Mouse (Mus musculus): ENCODE data around the gene Hmgn2. TPM values are rescaled to one million over a fixed set of nuclear protein-coding genes. Genes with fewer than 3 reads are reported as not detected.

The Hmgn2 gene
- total RNA-seq (2012; rRNA removed) (125 and 131 TPM in 2 replicates), polyA plus RNA-seq (2012; ENCODE audit: insufficient read depth in 1 of 2, insufficient read length in 2 of 2, low read depth in 1 of 2, low replicate concordance in 2 of 2, missing spikeins in 1 of 2) (100 to 1,000 TPM; 186 to 230 TPM)

GRCm38 (mm10) chr4:133968150-133968921 lies at the start of gene Hmgn2:
TSS of gene Hmgn2 (minus strand) at chr4:133968650.
- Histone ChIP-seq H3K4me3 (ENCODE audit: control insufficient read depth in 1 of 2, insufficient read depth in 1 of 2, low read depth in 2 of 2, low read length in 2 of 2) (peak within 1 kb of the TSS; percentile 61 to 86), H3K9ac (ENCODE audit: control insufficient read depth, low read depth, low read length, poor library complexity, severe bottlenecking) (peak within 1 kb of the TSS; percentile 99), H3K9me3 (replicated peaks; ENCODE audit: insufficient read depth, low read length) (no peaks in the 10 kb centered on the region), H3K79me2 (ENCODE audit: control insufficient read depth, insufficient read depth, low read length, poor library complexity) (peaks cover 11% of the 10 kb centered on the region), H3K36me3 (ENCODE audit: control insufficient read depth in 1 of 2, insufficient read depth in 2 of 2, low read length in 2 of 2) (peaks cover 5 to 14% of the 10 kb centered on the region in 2 experiments; a peak in 3 of 4 replicates), H3K27ac (ENCODE audit: control insufficient read depth, low read depth, low read length) (peak within 1 kb of the TSS; percentile 93), H3K27me3 (ENCODE audit: control insufficient read depth in 1 of 2, insufficient read depth in 2 of 2, low read length in 2 of 2) (no peaks in the 10 kb centered on the region), H3K4me1 (ENCODE audit: control insufficient read depth in 1 of 2, insufficient read depth in 2 of 2, low read length in 2 of 2) (peaks cover 0 to 8% of the 10 kb centered on the region in 2 experiments; a peak in 1 of 4 replicates)
- peak; percentile 81 for DNase-seq (ENCODE audit: low read depth, low spot score)
- TF ChIP-seq USF2 (IDR thresholded peaks at IDR 0.05; ENCODE audit: borderline replicate concordance in 1 of 2, insufficient read depth in 1 of 2, low read depth in 1 of 2, low read length in 2 of 2) (no peak), RAD21 (IDR thresholded peaks at IDR 0.05; ENCODE audit: low read depth, low read length) (no peak), MYB (IDR thresholded peaks at IDR 0.05; ENCODE audit: low read depth, low read length) (no peak), ZNF384 (IDR thresholded peaks at IDR 0.05; ENCODE audit: low read depth, low read length) (no peak), ETS1 (IDR thresholded peaks at IDR 0.05; ENCODE audit: low read depth, low read length) (no peak), POLR2A (IDR thresholded peaks at IDR 0.05; ENCODE audit: control insufficient read depth in 1 of 2, insufficient read depth in 1 of 2, low read depth in 1 of 2, low read length in 2 of 2, poor library complexity in 1 of 2) (peak in 1 of 2 experiments; percentile 34; a peak in 2 of 4 replicates), GABPA (IDR thresholded peaks at IDR 0.05; ENCODE audit: low read depth, low read length) (no peak), UBTF (IDR thresholded peaks at IDR 0.05; ENCODE audit: borderline replicate concordance, insufficient read depth, low read depth, low read length) (peak; percentile 39; the same call in 1 of the 2 replicates), E2F4 (IDR thresholded peaks at IDR 0.05; ENCODE audit: borderline replicate concordance, low read depth, low read length) (no peak), CHD2 (IDR thresholded peaks at IDR 0.05; ENCODE audit: low read length) (no peak), MAFK (IDR thresholded peaks at IDR 0.05; ENCODE audit: borderline replicate concordance, low read depth, low read length) (no peak), TBP (IDR thresholded peaks at IDR 0.05; ENCODE audit: low read depth, low read length) (no peak), MAZ (IDR thresholded peaks at IDR 0.05; ENCODE audit: low read depth, low read length) (peak; percentile 4; the same call in 1 of the 2 replicates), HCFC1 (IDR thresholded peaks at IDR 0.05; ENCODE audit: low read depth, low read length) (no peak), TCF12 (IDR thresholded peaks at IDR 0.05; ENCODE audit: low read depth, low read length) (no peak), EP300 (IDR thresholded peaks at IDR 0.05; ENCODE audit: low read depth in 1 of 2, low read length in 2 of 2) (0 out of 4 replicates have a peak, but pooled peaks of 1 of the 2 experiments have one; percentile 11), GATA1 (IDR thresholded peaks at IDR 0.05; ENCODE audit: low read depth, low read length) (no peak), NELFE (IDR thresholded peaks at IDR 0.05; ENCODE audit: low read depth, low read length) (peak; percentile 2; the same call in 1 of the 2 replicates), JUND (IDR thresholded peaks at IDR 0.05; ENCODE audit: low read depth, low read length) (no peak), RCOR1 (IDR thresholded peaks at IDR 0.05; ENCODE audit: low read depth, low read length) (no peak), MYC (IDR thresholded peaks at IDR 0.05; ENCODE audit: low read depth, low read length) (no peak), USF1 (IDR thresholded peaks at IDR 0.05; ENCODE audit: low read depth, low read length) (no peak), POLR2AphosphoS5 (IDR thresholded peaks at IDR 0.05; ENCODE audit: borderline replicate concordance, low read depth, low read length) (no peak), MXI1 (IDR thresholded peaks at IDR 0.05; ENCODE audit: low read depth, low read length) (peak; percentile 77), SMC3 (IDR thresholded peaks at IDR 0.05; ENCODE audit: low read depth, low read length) (no peak), CTCF (IDR thresholded peaks at IDR 0.05 in 2 of 3, conservative IDR thresholded peaks at IDR 0.05 in 1 of 3; ENCODE audit: control insufficient read depth in 1 of 3, insufficient read depth in 1 of 3, low read depth in 2 of 3, low read length in 3 of 3, poor library complexity in 1 of 3, severe bottlenecking in 1 of 3) (no peak), MAX (IDR thresholded peaks at IDR 0.05; ENCODE audit: low read length) (0 out of 2 replicates have a peak, but pooled peaks have one; percentile 41), ZC3H11A (IDR thresholded peaks at IDR 0.05; ENCODE audit: low read depth, low read length) (no peak), CHD1 (IDR thresholded peaks at IDR 0.05; ENCODE audit: low read depth, low read length) (no peak), ZKSCAN1 (IDR thresholded peaks at IDR 0.05; ENCODE audit: low read depth, low read length) (no peak), ZMIZ1 (IDR thresholded peaks at IDR 0.05; ENCODE audit: low read depth, low read length) (0 out of 2 replicates have a peak, but pooled peaks have one; percentile 47), KAT2A (conservative IDR thresholded peaks at IDR 0.05; ENCODE audit: low read depth, low read length) (no peak), SIN3A (IDR thresholded peaks at IDR 0.05; ENCODE audit: low read length) (peak; percentile 83)
